In genomic region chrX:159409253-159409652, GRCm38 (mm10) we compare ENCODE assay signal across 8 mouse cellular contexts. TPM values are rescaled to one million over a fixed set of nuclear protein-coding genes. Genes with fewer than 3 reads are reported as not detected.
DNase-seq lines count a peak whose midpoint lies in the region; ATAC-seq and TF ChIP-seq lines count a peak whose summit lies in the region.
"Had no signal": no experiment of that assay in that cellular context is flagged by ENCODE, and none has a peak within 500 bp of the region (broad histone marks: within the 10 kb centered on the region; RNA-seq: fewer than 3 reads in every experiment).

No protein-coding gene starts in this region.

- no peak overlapping the region for H3K4me3 ChIP-seq in kidney, adult 2 months (ENCODE audit: insufficient read depth, low read depth, low read length)
- H3K4me3 ChIP-seq in G1E (ENCODE audit: low read depth, low read length): no peak overlapping the region
- no peak overlapping the region for H3K4me3 ChIP-seq in limb, embryonic 10.5 days
- H3K4me3 ChIP-seq: limb, embryonic 15.5 days had no signal

- peak; percentile 42; the same call in 1 of the 2 replicates for TF ChIP-seq CTCF in kidney, adult 2 months (conservative IDR thresholded peaks at IDR 0.05; ENCODE audit: insufficient read depth, insufficient read length, low read depth, low read length)
- TF ChIP-seq CTCF in G1E (IDR thresholded peaks at IDR 0.05; ENCODE audit: low read depth, low read length): no peak

- no peak overlapping the region for H3K27ac ChIP-seq in kidney, adult 2 months (ENCODE audit: insufficient read depth, low read depth, low read length)
- H3K27ac ChIP-seq in limb, embryonic 10.5 days: no peak overlapping the region
- H3K27ac ChIP-seq: limb, embryonic 15.5 days had no signal

- no peaks in the 10 kb centered on the region; the same call in 1 of the 2 replicates for H3K9me3 ChIP-seq in G1E (replicated peaks)
- no peaks in the 10 kb centered on the region for H3K9me3 ChIP-seq in limb, embryonic 10.5 days (replicated peaks)
- H3K9me3 ChIP-seq: limb, embryonic 15.5 days had no signal

- peak; percentile 49 for ATAC-seq in G1E (ENCODE audit: extremely low read depth, insufficient number of reproducible peaks, low FRiP score, poor library complexity, severe bottlenecking)
- peak; percentile 97 for ATAC-seq in megakaryocyte progenitor cell, adult 5-6 weeks (replicated peaks; ENCODE audit: poor library complexity)

- 0% methylated on average over 4 of the region's 4 CpGs for WGBS in kidney, adult 2 months
- WGBS in limb, embryonic 10.5 days: 26% methylated on average over 4 of the region's 4 CpGs

- DNase-seq in kidney, adult 2 months: peak; percentile 29
- no peak for DNase-seq in kidney, adult 11 months
- DNase-seq in B cell, adult 2 months: peak; percentile 25 to 54
- DNase-seq in G1E (ENCODE audit: low spot score): no peak
- DNase-seq in cerebellum, postnatal 14 days: peak; percentile 59 to 66
- no peak for DNase-seq in limb, embryonic 10.5 days (ENCODE audit: low spot score)

- TF ChIP-seq POLR2A in kidney, adult 2 months (IDR thresholded peaks at IDR 0.05; ENCODE audit: low read depth, low read length): no peak

- no peaks in the 10 kb centered on the region for H3K4me1 ChIP-seq in kidney, adult 2 months (ENCODE audit: control insufficient read depth, insufficient read depth, low read length)
- no peaks in the 10 kb centered on the region for H3K4me1 ChIP-seq in G1E (ENCODE audit: insufficient read depth, low read depth, low read length)
- no peaks in the 10 kb centered on the region for H3K4me1 ChIP-seq in limb, embryonic 10.5 days
- H3K4me1 ChIP-seq: limb, embryonic 15.5 days had no signal

- no peaks in the 10 kb centered on the region for H3K27me3 ChIP-seq in kidney, adult 2 months (replicated peaks; ENCODE audit: control insufficient read depth, insufficient read depth, low read length)
- no peaks in the 10 kb centered on the region for H3K27me3 ChIP-seq in G1E (ENCODE audit: insufficient read depth, low read length)
- peaks cover 17% of the 10 kb centered on the region for H3K27me3 ChIP-seq in limb, embryonic 10.5 days (ENCODE audit: low read depth, poor library complexity, severe bottlenecking)

- no peaks in the 10 kb centered on the region for H3K36me3 ChIP-seq in kidney, adult 2 months (ENCODE audit: control insufficient read depth, insufficient read depth, low read length)
- H3K36me3 ChIP-seq in G1E (replicated peaks): no peaks in the 10 kb centered on the region
- no peaks in the 10 kb centered on the region for H3K36me3 ChIP-seq in limb, embryonic 10.5 days
- H3K36me3 ChIP-seq: limb, embryonic 15.5 days had no signal

RNA-seq across cellular contexts. Expression of gene Map7d2, which starts 5.1 kb away (rescaled TPM):
- polyA plus RNA-seq in kidney, adult 2 months (2012; rRNA removed): 0.07 and 0.14 TPM in 2 replicates
- total RNA-seq in G1E (2014; fragmentation: Nextera tagmentation) (not detected in 2 replicates), G1E (2017) (0.16 TPM in 1 of 2 replicates, not detected in the other)
- polyA plus RNA-seq in G1E (2012): not detected in 2 replicates
- total RNA-seq in megakaryocyte progenitor cell, adult 5-6 weeks (2015): not detected in 2 replicates
- total RNA-seq in megakaryocyte progenitor cell, adult 5-6 weeks (2017): 0.10 and 0.12 TPM in 2 replicates
- 1.2 and 1.7 TPM in 2 replicates for polyA plus RNA-seq in limb, embryonic 10.5 days (2016; fragmentation: Nextera tagmentation; extraction: Ambion mirVana)

RNA-seq across cellular contexts. Expression of gene Eif1ax, which starts 37.3 kb away (rescaled TPM):
- 51.8 and 56.2 TPM in 2 replicates for polyA plus RNA-seq in kidney, adult 2 months (2012; rRNA removed)
- total RNA-seq in G1E (2014; fragmentation: Nextera tagmentation) (61.6 and 76.9 TPM in 2 replicates), G1E (2017) (55.2 and 56.2 TPM in 2 replicates)
- 542 and 658 TPM in 2 replicates for polyA plus RNA-seq in G1E (2012)
- total RNA-seq in megakaryocyte progenitor cell, adult 5-6 weeks (2015): 50.1 and 54.5 TPM in 2 replicates
- total RNA-seq in megakaryocyte progenitor cell, adult 5-6 weeks (2017): 48.6 and 50.9 TPM in 2 replicates
- 143 and 162 TPM in 2 replicates for polyA plus RNA-seq in limb, embryonic 10.5 days (2016; fragmentation: Nextera tagmentation; extraction: Ambion mirVana)

Comparison
In these comparisons a context has a peak if more than half of its experiments do, and no peak if none do; other contexts are left out.
1. DNase-seq: peak in kidney, adult 2 months (single experiment), B cell, adult 2 months (2 of 2) and cerebellum, postnatal 14 days (2 of 2); none in kidney, adult 11 months (single experiment), G1E (single experiment) and limb, embryonic 10.5 days (single experiment).